Mouse (Mus musculus): ENCODE measurements around the gene Uvrag.
"Not testable (repeated sequence)": the region's sequence is repeated elsewhere in the genome, so short reads cannot be mapped to it uniquely, and the experiment has no call there.

The Uvrag gene

GRCm38 (mm10) chr7:99095191-99095590 is 45.8 kb downstream of the Uvrag start:
- no peak for DNase-seq

- no peak for DNase-seq
Measured at GRCm38 (mm10) chr7:99094336-99094735, 46.6 kb downstream of the Uvrag start.

GRCm38 (mm10) chr7:99091915-99092645 is 48.9 kb downstream of the Uvrag start:
- DNase-seq = no peak

- no peak for DNase-seq
Measured at GRCm38 (mm10) chr7:99089716-99090115, 51.2 kb downstream of the Uvrag start.

GRCm38 (mm10) chr7:99088576-99089346 is 52.2 kb downstream of the Uvrag start:
- no peak for DNase-seq

GRCm38 (mm10) chr7:99087581-99087980 is 53.4 kb downstream of the Uvrag start:
- no peak for DNase-seq

- no peak for DNase-seq
Measured at GRCm38 (mm10) chr7:99086646-99087443, 54.1 kb downstream of the Uvrag start.

GRCm38 (mm10) chr7:99085249-99085648 is 55.7 kb downstream of the Uvrag start:
- DNase-seq = peak; percentile 59

- no peak for DNase-seq
Measured at GRCm38 (mm10) chr7:99079522-99079921, 61.4 kb downstream of the Uvrag start.

GRCm38 (mm10) chr7:99078805-99079204 is 62.1 kb downstream of the Uvrag start:
- DNase-seq = no peak

GRCm38 (mm10) chr7:99077234-99077633 is 63.7 kb downstream of the Uvrag start:
- no peak for DNase-seq

- no peak for DNase-seq
Measured at GRCm38 (mm10) chr7:99075101-99075500, 65.8 kb downstream of the Uvrag start.

GRCm38 (mm10) chr7:99073734-99074372 is 67.1 kb downstream of the Uvrag start:
- DNase-seq = no peak

- DNase-seq = no peak
Measured at GRCm38 (mm10) chr7:99067710-99068109, 73.2 kb downstream of the Uvrag start.

- DNase-seq = no peak
Measured at GRCm38 (mm10) chr7:99065920-99066319, 75.0 kb downstream of the Uvrag start.

- no peak for DNase-seq
Measured at GRCm38 (mm10) chr7:99065391-99065831, 75.5 kb downstream of the Uvrag start.

- DNase-seq = no peak
Measured at GRCm38 (mm10) chr7:99064795-99065194, 76.1 kb downstream of the Uvrag start.

GRCm38 (mm10) chr7:99062263-99062662 is 78.7 kb downstream of the Uvrag start:
- DNase-seq = not testable (repeated sequence)

GRCm38 (mm10) chr7:99061056-99061680 is 79.8 kb downstream of the Uvrag start:
- no peak for DNase-seq

- DNase-seq = no peak
Measured at GRCm38 (mm10) chr7:99060476-99060875, 80.5 kb downstream of the Uvrag start.

- DNase-seq = no peak
Measured at GRCm38 (mm10) chr7:99059934-99060333, 81.0 kb downstream of the Uvrag start.

- no peak for DNase-seq
Measured at GRCm38 (mm10) chr7:99057053-99057630, 83.8 kb downstream of the Uvrag start.
